Mouse (Mus musculus): ENCODE data around the gene Larp7. TPM values are rescaled to one million over a fixed set of nuclear protein-coding genes. Genes with fewer than 3 reads are reported as not detected.

Gene Larp7
- 13.0 and 13.3 TPM in 2 replicates for total RNA-seq (2015; ENCODE audit: low replicate concordance)
- total RNA-seq (2017; ENCODE audit: low replicate concordance), result 30.0 and 41.0 TPM in 2 replicates

- ATAC-seq (replicated peaks; ENCODE audit: low FRiP score, poor library complexity, severe bottlenecking), result peak; percentile 97
Observed at GRCm38 (mm10) chr3:127552973-127553719, at the start of gene Larp7, which contains the start of gene Zgrf1. Gene Larp7 (minus strand): TSS chr3:127553349. Gene Zgrf1 (plus strand): TSS chr3:127553489.

- ATAC-seq (replicated peaks; ENCODE audit: low FRiP score, poor library complexity, severe bottlenecking), result no peak
Observed at GRCm38 (mm10) chr3:127597136-127597535, 44.0 kb upstream of the Larp7 start.

GRCm38 (mm10) chr3:127572557-127572956, 19.4 kb upstream of the Larp7 start:
- ATAC-seq (replicated peaks; ENCODE audit: low FRiP score, poor library complexity, severe bottlenecking), result 0 out of 2 replicates have a peak, but pooled peaks have one; percentile 55

- ATAC-seq (replicated peaks; ENCODE audit: low FRiP score, poor library complexity, severe bottlenecking), result no peak
Observed at GRCm38 (mm10) chr3:127565129-127565528, 12.0 kb upstream of the Larp7 start.

GRCm38 (mm10) chr3:127562974-127563373, 9.8 kb upstream of the Larp7 start:
- ATAC-seq (replicated peaks; ENCODE audit: low FRiP score, poor library complexity, severe bottlenecking), result no peak

- no peak for ATAC-seq (replicated peaks; ENCODE audit: low FRiP score, poor library complexity, severe bottlenecking)
Observed at GRCm38 (mm10) chr3:127558201-127558600, 5.1 kb upstream of the Larp7 start.

- ATAC-seq (replicated peaks; ENCODE audit: low FRiP score, poor library complexity, severe bottlenecking), result no peak
Observed at GRCm38 (mm10) chr3:127554723-127555122, 1.6 kb upstream of the Larp7 start.

- ATAC-seq (replicated peaks; ENCODE audit: low FRiP score, poor library complexity, severe bottlenecking), result no peak
Observed at GRCm38 (mm10) chr3:127553720-127554043, 533 bp upstream of the Larp7 start.

- no peak for ATAC-seq (replicated peaks; ENCODE audit: low FRiP score, poor library complexity, severe bottlenecking)
Observed at GRCm38 (mm10) chr3:127552434-127552972, 646 bp downstream of the Larp7 start.

GRCm38 (mm10) chr3:127547882-127548281, 5.3 kb downstream of the Larp7 start:
- no peak for ATAC-seq (replicated peaks; ENCODE audit: low FRiP score, poor library complexity, severe bottlenecking)

GRCm38 (mm10) chr3:127544610-127545121, 8.5 kb downstream of the Larp7 start:
- no peak for ATAC-seq (replicated peaks; ENCODE audit: low FRiP score, poor library complexity, severe bottlenecking)

- ATAC-seq (replicated peaks; ENCODE audit: low FRiP score, poor library complexity, severe bottlenecking), result no peak
Observed at GRCm38 (mm10) chr3:127543976-127544375, 9.2 kb downstream of the Larp7 start.

- no peak for ATAC-seq (replicated peaks; ENCODE audit: low FRiP score, poor library complexity, severe bottlenecking)
Observed at GRCm38 (mm10) chr3:127539193-127539592, 14.0 kb downstream of the Larp7 start.

GRCm38 (mm10) chr3:127530293-127530692, 22.9 kb downstream of the Larp7 start:
- no peak for ATAC-seq (replicated peaks; ENCODE audit: low FRiP score, poor library complexity, severe bottlenecking)

- no peak for ATAC-seq (replicated peaks; ENCODE audit: low FRiP score, poor library complexity, severe bottlenecking)
Observed at GRCm38 (mm10) chr3:127529824-127530223, 23.3 kb downstream of the Larp7 start.

- ATAC-seq (replicated peaks; ENCODE audit: low FRiP score, poor library complexity, severe bottlenecking), result no peak
Observed at GRCm38 (mm10) chr3:127529210-127529609, 23.9 kb downstream of the Larp7 start.

- ATAC-seq (replicated peaks; ENCODE audit: low FRiP score, poor library complexity, severe bottlenecking), result no peak
Observed at GRCm38 (mm10) chr3:127527465-127528034, 25.6 kb downstream of the Larp7 start.

GRCm38 (mm10) chr3:127525188-127525819, 27.8 kb downstream of the Larp7 start:
- no peak for ATAC-seq (replicated peaks; ENCODE audit: low FRiP score, poor library complexity, severe bottlenecking)

- ATAC-seq (replicated peaks; ENCODE audit: low FRiP score, poor library complexity, severe bottlenecking), result no peak
Observed at GRCm38 (mm10) chr3:127521156-127521555, 32.0 kb downstream of the Larp7 start.

- no peak for ATAC-seq (replicated peaks; ENCODE audit: low FRiP score, poor library complexity, severe bottlenecking)
Observed at GRCm38 (mm10) chr3:127520300-127520699, 32.8 kb downstream of the Larp7 start.

Measured in erythroblast, adult 5-6 weeks (primary cell).